In the genomic region with DNA sequence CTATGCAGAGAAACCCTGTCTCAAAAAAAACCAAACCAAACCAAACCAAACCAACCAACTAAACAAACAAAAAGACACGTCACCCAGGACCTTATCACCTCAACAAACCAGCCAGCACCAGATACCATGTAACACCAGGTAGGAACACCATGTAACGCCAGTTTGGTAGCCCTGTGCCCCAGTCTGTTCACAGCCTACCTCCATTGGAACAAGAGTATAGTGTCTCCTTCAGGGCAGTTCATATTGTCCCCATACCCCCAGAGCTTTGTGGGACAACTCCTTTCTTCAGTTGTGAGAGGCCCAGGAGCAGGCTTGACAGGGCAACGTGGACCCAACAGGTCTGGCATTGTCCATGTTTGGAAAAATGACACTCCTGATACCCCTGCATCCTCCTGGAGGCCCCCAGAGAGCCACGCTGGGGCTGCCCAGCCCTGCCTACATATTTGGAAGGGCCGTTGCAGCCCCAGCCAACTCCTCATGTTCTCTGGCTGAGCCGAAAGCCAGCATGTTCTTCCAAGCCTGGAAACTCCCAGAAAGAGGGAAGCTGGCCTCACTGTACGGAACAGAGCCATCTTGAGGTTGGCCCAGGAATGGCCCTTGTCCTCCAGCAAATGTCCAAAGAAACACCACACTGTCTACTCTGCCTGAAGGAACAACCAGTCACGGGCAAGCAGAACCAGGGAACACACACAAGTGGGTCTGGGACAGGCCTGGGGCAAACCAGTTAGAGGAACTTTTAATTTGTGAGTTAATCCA, we compare ENCODE assay signal across 10 mouse cellular contexts.
DNase-seq lines count a peak whose midpoint lies in the region; ATAC-seq lines count a peak whose summit lies in the region.
"Had no signal": no experiment of that assay in that cellular context is flagged by ENCODE, and none has a peak within 500 bp of the region (broad histone marks: within the 10 kb centered on the region; RNA-seq: fewer than 3 reads in every experiment).

No protein-coding gene starts in this region.

- no peak overlapping the region for H3K4me2 ChIP-seq in embryonic facial prominence, embryonic 14.5 days (ENCODE audit: low read depth, low read length)
- H3K4me2 ChIP-seq: embryonic facial prominence, embryonic 12.5 days had no signal

- DNase-seq in frontal cortex, postnatal 36 days (ENCODE audit: low spot score in 2 of 2), result no peak
- peak; percentile 65 for DNase-seq in NIH3T3 (ENCODE audit: low read depth)
- no peak for DNase-seq in embryonic facial prominence, embryonic 14.5 days (ENCODE audit: low spot score)
- peak; percentile 76 for DNase-seq in heart, postnatal 4 days
- peak; percentile 61 for DNase-seq in lung, postnatal 14 days

- no peaks in the 10 kb centered on the region for H3K27me3 ChIP-seq in embryonic facial prominence, embryonic 14.5 days (replicated peaks; ENCODE audit: control insufficient read depth, insufficient read depth, low read length)
- H3K27me3 ChIP-seq: embryonic facial prominence, embryonic 12.5 days had no signal

- no peak overlapping the region for H3K9ac ChIP-seq in embryonic facial prominence, embryonic 14.5 days (ENCODE audit: low read depth, low read length)
- H3K9ac ChIP-seq: embryonic facial prominence, embryonic 12.5 days; liver, embryonic 14.5 days had no signal

- 65% methylated on average over 8 of the region's 8 CpGs for WGBS in embryonic facial prominence, embryonic 14.5 days

- H3K27ac ChIP-seq in embryonic facial prominence, embryonic 14.5 days (replicated peaks; ENCODE audit: low read depth, low read length), result no peak overlapping the region
- H3K27ac ChIP-seq: embryonic facial prominence, embryonic 12.5 days; liver, embryonic 14.5 days had no signal

- H3K36me3 ChIP-seq in embryonic facial prominence, embryonic 14.5 days (ENCODE audit: control insufficient read depth, insufficient read depth, low read length), result no peaks in the 10 kb centered on the region
- H3K36me3 ChIP-seq: embryonic facial prominence, embryonic 12.5 days had no signal

- no peak overlapping the region for H3K4me3 ChIP-seq in embryonic facial prominence, embryonic 14.5 days (ENCODE audit: low read depth, low read length)
- H3K4me3 ChIP-seq: embryonic facial prominence, embryonic 12.5 days had no signal

- no peaks in the 10 kb centered on the region for H3K9me3 ChIP-seq in embryonic facial prominence, embryonic 14.5 days (ENCODE audit: control insufficient read depth, low read length)
- H3K9me3 ChIP-seq: embryonic facial prominence, embryonic 12.5 days had no signal

- H3K4me1 ChIP-seq in embryonic facial prominence, embryonic 14.5 days (ENCODE audit: control insufficient read depth, insufficient read depth, low read length), result no peaks in the 10 kb centered on the region

- ATAC-seq in frontal cortex, adult (ENCODE audit: low TSS enrichment), result peak; percentile 58
- ATAC-seq in embryonic facial prominence, embryonic 14.5 days (ENCODE audit: low read depth), result 0 out of 2 replicates have a peak, but pooled peaks have one; percentile 35
- ATAC-seq in activated CD4-positive, CD25-positive, alpha-beta regulatory T cell, adult 4 months, result no peak
- ATAC-seq in erythroid progenitor cell, adult 5-6 weeks (replicated peaks; ENCODE audit: low FRiP score, poor library complexity, severe bottlenecking), result no peak

Comparison
In these comparisons a context has a peak if more than half of its experiments do, and no peak if none do; other contexts are left out.
1. ATAC-seq: peak in frontal cortex, adult (single experiment) and embryonic facial prominence, embryonic 14.5 days (single experiment); none in activated CD4-positive, CD25-positive, alpha-beta regulatory T cell, adult 4 months (single experiment) and erythroid progenitor cell, adult 5-6 weeks (single experiment).
2. DNase-seq: peak in NIH3T3 (single experiment), heart, postnatal 4 days (single experiment) and lung, postnatal 14 days (single experiment); none in frontal cortex, postnatal 36 days (0 of 2) and embryonic facial prominence, embryonic 14.5 days (single experiment).